Mouse (Mus musculus): Measurements from ENCODE around the gene Nanos2. TPM values are rescaled to one million over a fixed set of nuclear protein-coding genes. Genes with fewer than 3 reads are reported as not detected.

Nanos2 gene
- total and polyA plus RNA-seq, 2 experiments from 2014 or later, result not detected

- Histone ChIP-seq H3K4me3 (ENCODE audit: low read depth, low read length) (no peak overlapping the region), H3K4me1 (ENCODE audit: control insufficient read depth, insufficient read depth) (no peaks in the 10 kb centered on the region), H3K4me2 (ENCODE audit: low read depth, low read length) (no peak overlapping the region), H3K9ac (replicated peaks; ENCODE audit: low read depth, low read length) (no peak overlapping the region), H3K9me3 (replicated peaks; ENCODE audit: control insufficient read depth, low read length) (no peaks in the 10 kb centered on the region), H3K36me3 (replicated peaks; ENCODE audit: control insufficient read depth, insufficient read depth, low read length) (no peaks in the 10 kb centered on the region), H3K27me3 (ENCODE audit: control insufficient read depth, insufficient read depth, low read length) (peaks cover 39% of the 10 kb centered on the region), H3K27ac (ENCODE audit: low read depth) (no peak overlapping the region)
- ATAC-seq (ENCODE audit: insufficient read depth, low read depth) (no peak), DNase-seq (ENCODE audit: low spot score) (no peak)
- WGBS, result 88% methylated on average over 7 of the region's 7 CpGs
- no peak for TF ChIP-seq EP300 (IDR thresholded peaks at IDR 0.05; ENCODE audit: low read depth)
- TF ChIP-seq CTCF (IDR thresholded peaks at IDR 0.05; ENCODE audit: low read depth), result no peak
Observed at GRCm38 (mm10) chr7:19017909-19018308, 30.7 kb downstream of the Nanos2 start.

DNA sequence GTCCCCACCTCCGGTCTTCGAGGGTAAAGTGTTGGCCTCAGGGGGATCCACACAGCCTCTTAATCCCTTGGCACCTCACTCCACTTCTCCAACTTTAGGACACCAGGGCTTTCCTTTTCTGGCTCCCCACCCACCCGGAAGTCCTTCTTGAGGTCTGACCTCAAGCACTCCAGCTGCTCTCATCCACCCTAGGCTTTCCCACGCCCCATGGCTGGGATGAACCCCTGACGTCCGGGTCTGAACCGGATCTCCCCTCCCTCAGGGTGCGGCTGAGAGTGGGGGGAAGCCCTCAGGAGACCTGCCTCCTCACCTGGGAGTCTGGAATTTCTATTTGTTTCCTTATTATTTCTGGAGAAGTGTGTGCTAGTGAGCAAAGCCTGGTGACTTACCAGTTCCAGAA is 33.8 kb downstream of the Nanos2 start:
- peaks cover 47% of the 10 kb centered on the region for H3K27me3 ChIP-seq (ENCODE audit: control insufficient read depth, insufficient read depth, low read length)
- DNase-seq (ENCODE audit: low spot score) (no peak), ATAC-seq (ENCODE audit: insufficient read depth, low read depth) (no peak)
- H3K36me3 ChIP-seq (replicated peaks; ENCODE audit: control insufficient read depth, insufficient read depth, low read length), result no peaks in the 10 kb centered on the region
- no peaks in the 10 kb centered on the region for H3K9me3 ChIP-seq (replicated peaks; ENCODE audit: control insufficient read depth, low read length)
- H3K9ac ChIP-seq (replicated peaks; ENCODE audit: low read depth, low read length), result no peak overlapping the region
- WGBS, result 9% methylated on average over 8 of the region's 8 CpGs
- no peak overlapping the region for H3K27ac ChIP-seq (ENCODE audit: low read depth)
- TF ChIP-seq CTCF (IDR thresholded peaks at IDR 0.05; ENCODE audit: low read depth) (no peak), EP300 (IDR thresholded peaks at IDR 0.05; ENCODE audit: low read depth) (no peak)
- H3K4me3 ChIP-seq (ENCODE audit: low read depth, low read length), result no peak overlapping the region
- peaks cover 12% of the 10 kb centered on the region; the same call in 1 of the 2 replicates for H3K4me1 ChIP-seq (ENCODE audit: control insufficient read depth, insufficient read depth)
- H3K4me2 ChIP-seq (ENCODE audit: low read depth, low read length), result no peak overlapping the region

- WGBS, result 48% methylated on average over 18 of the region's 18 CpGs
- Histone ChIP-seq H3K4me2 (ENCODE audit: low read depth, low read length) (no peak overlapping the region), H3K36me3 (replicated peaks; ENCODE audit: control insufficient read depth, insufficient read depth, low read length) (no peaks in the 10 kb centered on the region), H3K4me1 (ENCODE audit: control insufficient read depth, insufficient read depth) (peaks cover 12% of the 10 kb centered on the region; the same call in 1 of the 2 replicates), H3K9me3 (replicated peaks; ENCODE audit: control insufficient read depth, low read length) (no peaks in the 10 kb centered on the region), H3K4me3 (ENCODE audit: low read depth, low read length) (no peak overlapping the region), H3K9ac (replicated peaks; ENCODE audit: low read depth, low read length) (no peak overlapping the region), H3K27me3 (ENCODE audit: control insufficient read depth, insufficient read depth, low read length) (peaks cover 47% of the 10 kb centered on the region), H3K27ac (ENCODE audit: low read depth) (no peak overlapping the region)
- TF ChIP-seq EP300 (IDR thresholded peaks at IDR 0.05; ENCODE audit: low read depth) (no peak), CTCF (IDR thresholded peaks at IDR 0.05; ENCODE audit: low read depth) (no peak)
- DNase-seq (ENCODE audit: low spot score) (no peak), ATAC-seq (ENCODE audit: insufficient read depth, low read depth) (no peak)
Observed at GRCm38 (mm10) chr7:19022189-19022958, 35.2 kb downstream of the Nanos2 start.

DNA sequence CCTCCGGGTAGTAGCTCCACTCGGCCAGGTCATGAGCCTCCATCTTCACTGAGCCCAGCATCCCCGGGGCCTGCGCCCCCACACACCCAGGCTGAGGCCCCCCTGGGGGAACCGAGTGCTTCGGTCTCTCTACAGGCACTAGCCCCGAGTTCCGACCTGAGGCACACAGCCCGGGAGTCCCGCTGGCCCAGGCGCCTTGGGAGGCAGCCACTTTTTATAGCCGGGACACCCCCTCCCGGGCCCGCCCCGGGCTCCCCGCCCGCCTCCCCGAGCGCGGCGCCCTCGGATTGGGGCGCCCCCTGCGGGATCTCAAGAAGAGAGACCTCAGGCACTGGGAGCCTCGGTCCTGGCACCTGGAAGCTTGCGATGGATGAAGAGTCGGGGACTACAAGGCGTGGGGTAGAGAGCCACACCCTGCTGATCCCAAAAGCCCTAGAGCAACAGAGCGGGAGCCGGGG is 36.2 kb downstream of the Nanos2 start, which contains the start of gene Foxa3:
Gene Foxa3, minus strand, starts transcription at position 182 of the 458 bp plus-strand sequence.
- peaks cover 45% of the 10 kb centered on the region for H3K27me3 ChIP-seq (ENCODE audit: control insufficient read depth, insufficient read depth, low read length)
- H3K36me3 ChIP-seq (replicated peaks; ENCODE audit: control insufficient read depth, insufficient read depth, low read length), result no peaks in the 10 kb centered on the region
- H3K4me1 ChIP-seq (ENCODE audit: control insufficient read depth, insufficient read depth), result peaks cover 12% of the 10 kb centered on the region; the same call in 1 of the 2 replicates
- TF ChIP-seq EP300 (IDR thresholded peaks at IDR 0.05; ENCODE audit: low read depth) (no peak), CTCF (IDR thresholded peaks at IDR 0.05; ENCODE audit: low read depth) (peak; percentile 27)
- WGBS, result 2% methylated on average over 28 of the region's 30 CpGs
- peak within 1 kb of the TSS; percentile 92 for H3K4me2 ChIP-seq (ENCODE audit: low read depth, low read length)
- H3K27ac ChIP-seq (ENCODE audit: low read depth), result peak within 1 kb of the TSS; percentile 36
- peak within 1 kb of the TSS; percentile 88 for H3K4me3 ChIP-seq (ENCODE audit: low read depth, low read length)
- H3K9ac ChIP-seq (replicated peaks; ENCODE audit: low read depth, low read length), result peak within 1 kb of the TSS; percentile 88
- 0 out of 2 replicates have a peak, but pooled peaks have one; percentile 18 for ATAC-seq (ENCODE audit: insufficient read depth, low read depth)
- no peak for DNase-seq (ENCODE audit: low spot score)
- H3K9me3 ChIP-seq (replicated peaks; ENCODE audit: control insufficient read depth, low read length), result no peaks in the 10 kb centered on the region

GRCm38 (mm10) chr7:19024096-19024506 is 36.9 kb downstream of the Nanos2 start, which contains the start of gene Sympk:
TSS of gene Sympk (plus strand) at chr7:19024377.
- H3K27me3 ChIP-seq (ENCODE audit: control insufficient read depth, insufficient read depth, low read length), result peaks cover 43% of the 10 kb centered on the region
- peak; percentile 96 for ATAC-seq (ENCODE audit: insufficient read depth, low read depth)
- WGBS, result under 1% methylated on average over 49 of the region's 50 CpGs

More at GRCm38 (mm10) chr7:19024096-19024506, 36.9 kb downstream of the Nanos2 start, which contains the start of gene Sympk:
- H3K9me3 ChIP-seq (replicated peaks; ENCODE audit: control insufficient read depth, low read length), result no peaks in the 10 kb centered on the region
- DNase-seq (ENCODE audit: low spot score), result peak; percentile 95
- H3K4me2 ChIP-seq (ENCODE audit: low read depth, low read length), result peak within 1 kb of the TSS; percentile 92
- peaks cover 12% of the 10 kb centered on the region; the same call in 1 of the 2 replicates for H3K4me1 ChIP-seq (ENCODE audit: control insufficient read depth, insufficient read depth)
- H3K4me3 ChIP-seq (ENCODE audit: low read depth, low read length), result peak within 1 kb of the TSS; percentile 88
- TF ChIP-seq EP300 (IDR thresholded peaks at IDR 0.05; ENCODE audit: low read depth), result no peak
- TF ChIP-seq CTCF (IDR thresholded peaks at IDR 0.05; ENCODE audit: low read depth), result no peak
- peak within 1 kb of the TSS; percentile 36 for H3K27ac ChIP-seq (ENCODE audit: low read depth)
- peaks cover 6% of the 10 kb centered on the region for H3K36me3 ChIP-seq (replicated peaks; ENCODE audit: control insufficient read depth, insufficient read depth, low read length)
- H3K9ac ChIP-seq (replicated peaks; ENCODE audit: low read depth, low read length), result peak within 1 kb of the TSS; percentile 88

Data from heart, postnatal 0 days (tissue).